In genomic region chr4:119127229-119127628, GRCm38 (mm10) we compare ENCODE assay signal across 11 mouse cellular contexts. TPM values are rescaled to one million over a fixed set of nuclear protein-coding genes. Genes with fewer than 3 reads are reported as not detected.
A peak's percentile ranks its signal among the peaks of the same experiment; 100 is the strongest.
DNase-seq lines count a peak whose midpoint lies in the region; ATAC-seq and TF ChIP-seq lines count a peak whose summit lies in the region.
"Had no signal": no experiment of that assay in that cellular context is flagged by ENCODE, and none has a peak within 500 bp of the region (broad histone marks: within the 10 kb centered on the region; RNA-seq: fewer than 3 reads in every experiment).

No protein-coding gene starts in this region.

- WGBS in intestine, postnatal 0 days, result 64% methylated on average over 6 of the region's 6 CpGs
- WGBS in intestine, embryonic 16.5 days, result 66% methylated on average over 6 of the region's 6 CpGs
- WGBS in heart, postnatal 0 days, result 60% methylated on average over 6 of the region's 6 CpGs
- 86% methylated on average over 6 of the region's 6 CpGs for WGBS in forebrain, embryonic 14.5 days

- peaks cover 24% of the 10 kb centered on the region for H3K36me3 ChIP-seq in intestine, postnatal 0 days (ENCODE audit: control insufficient read depth, insufficient read depth)
- H3K36me3 ChIP-seq in intestine, embryonic 16.5 days (ENCODE audit: control insufficient read depth, insufficient read depth, low read length), result peaks cover 12% of the 10 kb centered on the region; the same call in 1 of the 2 replicates
- peaks cover 20% of the 10 kb centered on the region for H3K36me3 ChIP-seq in heart, postnatal 0 days (replicated peaks; ENCODE audit: control insufficient read depth, insufficient read depth, low read length)
- H3K36me3 ChIP-seq in forebrain, embryonic 14.5 days (ENCODE audit: control insufficient read depth, insufficient read depth, low read length), result peaks cover 30% of the 10 kb centered on the region

- no peaks in the 10 kb centered on the region for H3K4me1 ChIP-seq in intestine, postnatal 0 days (replicated peaks; ENCODE audit: control insufficient read depth, insufficient read depth, low read length)
- H3K4me1 ChIP-seq in intestine, embryonic 16.5 days (ENCODE audit: control insufficient read depth, insufficient read depth, low read length), result peaks cover 20% of the 10 kb centered on the region
- H3K4me1 ChIP-seq in heart, postnatal 0 days (ENCODE audit: control insufficient read depth, insufficient read depth), result peaks cover 40% of the 10 kb centered on the region
- no peaks in the 10 kb centered on the region for H3K4me1 ChIP-seq in forebrain, embryonic 14.5 days (ENCODE audit: control insufficient read depth, insufficient read depth, low read length)

- H3K4me3 ChIP-seq in intestine, postnatal 0 days (ENCODE audit: low read depth, low read length), result no peak overlapping the region
- H3K4me3 ChIP-seq in intestine, embryonic 16.5 days (ENCODE audit: low read length), result no peak overlapping the region
- no peak overlapping the region for H3K4me3 ChIP-seq in heart, postnatal 0 days (ENCODE audit: low read depth, low read length)
- H3K4me3 ChIP-seq in forebrain, embryonic 14.5 days (ENCODE audit: low read depth, low read length), result no peak overlapping the region
- H3K4me3 ChIP-seq: lung, embryonic 15.5 days had no signal

- no peak overlapping the region for H3K9ac ChIP-seq in intestine, postnatal 0 days (ENCODE audit: low read depth, low read length)
- no peak overlapping the region for H3K9ac ChIP-seq in intestine, embryonic 16.5 days (ENCODE audit: low read depth, low read length)
- H3K9ac ChIP-seq in heart, postnatal 0 days (replicated peaks; ENCODE audit: low read depth, low read length), result no peak overlapping the region
- no peak overlapping the region for H3K9ac ChIP-seq in forebrain, embryonic 14.5 days (ENCODE audit: low read length)
- H3K9ac ChIP-seq: lung, embryonic 15.5 days had no signal

- no peaks in the 10 kb centered on the region for H3K27me3 ChIP-seq in intestine, postnatal 0 days (replicated peaks; ENCODE audit: control insufficient read depth, insufficient read depth, low read length)
- H3K27me3 ChIP-seq in intestine, embryonic 16.5 days (replicated peaks; ENCODE audit: control insufficient read depth, insufficient read depth, low read length), result no peaks in the 10 kb centered on the region
- H3K27me3 ChIP-seq in heart, postnatal 0 days (ENCODE audit: control insufficient read depth, insufficient read depth, low read length), result no peaks in the 10 kb centered on the region
- no peaks in the 10 kb centered on the region for H3K27me3 ChIP-seq in forebrain, embryonic 14.5 days (replicated peaks; ENCODE audit: control insufficient read depth, insufficient read depth, low read length)
- H3K27me3 ChIP-seq: lung, embryonic 15.5 days had no signal

- no peak overlapping the region for H3K4me2 ChIP-seq in intestine, postnatal 0 days (replicated peaks; ENCODE audit: low read depth)
- H3K4me2 ChIP-seq in intestine, embryonic 16.5 days (ENCODE audit: low read depth, low read length), result no peak overlapping the region
- no peak overlapping the region for H3K4me2 ChIP-seq in heart, postnatal 0 days (ENCODE audit: low read depth, low read length)
- no peak overlapping the region for H3K4me2 ChIP-seq in forebrain, embryonic 14.5 days (ENCODE audit: low read length)
- H3K4me2 ChIP-seq: lung, embryonic 15.5 days had no signal

- no peak for ATAC-seq in intestine, postnatal 0 days
- ATAC-seq in intestine, embryonic 16.5 days, result no peak
- ATAC-seq in heart, postnatal 0 days (ENCODE audit: insufficient read depth, low read depth), result no peak
- ATAC-seq in megakaryocyte, adult 5-6 weeks (ENCODE audit: poor library complexity, severe bottlenecking), result peak; percentile 66
- no peak for ATAC-seq in forebrain, embryonic 14.5 days

- TF ChIP-seq EP300 in heart, postnatal 0 days (IDR thresholded peaks at IDR 0.05; ENCODE audit: low read depth), result no peak

- no peak for DNase-seq in heart, postnatal 0 days (ENCODE audit: low spot score)
- peak; percentile 64 for DNase-seq in thymus, postnatal 14 days
- DNase-seq in urinary bladder, postnatal 25 days (ENCODE audit: low spot score), result no peak
- no peak for DNase-seq in forebrain, embryonic 14.5 days (ENCODE audit: low spot score)
- DNase-seq in urinary bladder, postnatal 14 days (ENCODE audit: low spot score), result no peak
- DNase-seq: cerebellum, postnatal 10 days; kidney, postnatal 14 days had no signal

- no peak for TF ChIP-seq CTCF in intestine, postnatal 0 days (IDR thresholded peaks at IDR 0.05; ENCODE audit: low read depth)
- TF ChIP-seq CTCF in heart, postnatal 0 days (IDR thresholded peaks at IDR 0.05; ENCODE audit: low read depth), result no peak

- H3K9me3 ChIP-seq in intestine, postnatal 0 days (ENCODE audit: control insufficient read depth), result no peaks in the 10 kb centered on the region
- H3K9me3 ChIP-seq in intestine, embryonic 16.5 days (ENCODE audit: control insufficient read depth, low read length), result no peaks in the 10 kb centered on the region
- H3K9me3 ChIP-seq in heart, postnatal 0 days (replicated peaks; ENCODE audit: control insufficient read depth, low read length), result no peaks in the 10 kb centered on the region
- no peaks in the 10 kb centered on the region for H3K9me3 ChIP-seq in forebrain, embryonic 14.5 days (replicated peaks; ENCODE audit: control insufficient read depth, low read length)
- H3K9me3 ChIP-seq: lung, embryonic 15.5 days had no signal

- H3K27ac ChIP-seq in intestine, postnatal 0 days (ENCODE audit: low read depth, low read length), result 0 out of 2 replicates have a peak overlapping the region, but pooled peaks have one; percentile 15
- H3K27ac ChIP-seq in intestine, embryonic 16.5 days (ENCODE audit: low read length), result no peak overlapping the region; the same call in 1 of the 2 replicates
- peak overlapping the region; percentile 36; the same call in 1 of the 2 replicates for H3K27ac ChIP-seq in heart, postnatal 0 days (ENCODE audit: low read depth)
- H3K27ac ChIP-seq in forebrain, embryonic 14.5 days (ENCODE audit: low read depth, low read length), result no peak overlapping the region
- H3K27ac ChIP-seq: lung, embryonic 15.5 days had no signal

RNA-seq across cellular contexts. Expression of gene Slc2a1, which starts 18.7 kb away (rescaled TPM):
- 18.1 and 19.0 TPM in 2 replicates for polyA plus RNA-seq in intestine, postnatal 0 days (2015; fragmentation: Nextera tagmentation; extraction: Ambion mirVana)
- 149 and 156 TPM in 2 replicates for polyA plus RNA-seq in intestine, embryonic 16.5 days (2015; fragmentation: Nextera tagmentation; extraction: Ambion mirVana)
- total RNA-seq in heart, postnatal 0 days (2014; rRNA removed; ENCODE audit: low replicate concordance), result 93.0 and 120 TPM in 2 replicates
- 19.0 and 19.7 TPM in 2 replicates for polyA plus RNA-seq in heart, postnatal 0 days (2015; fragmentation: Nextera tagmentation; extraction: Ambion mirVana)
- total RNA-seq in megakaryocyte, adult 5-6 weeks (2015), result 9.0 and 14.4 TPM in 2 replicates
- total RNA-seq in megakaryocyte, adult 5-6 weeks (2017), result 14.3 and 18.0 TPM in 2 replicates
- 85.3 and 96.7 TPM in 2 replicates for polyA plus RNA-seq in forebrain, embryonic 14.5 days (2014; fragmentation: Nextera tagmentation; extraction: Ambion mirVana)

RNA-seq across cellular contexts. Expression of gene Zfp691, which starts 46.8 kb away (rescaled TPM):
- 3.4 and 3.6 TPM in 2 replicates for polyA plus RNA-seq in intestine, postnatal 0 days (2015; fragmentation: Nextera tagmentation; extraction: Ambion mirVana)
- polyA plus RNA-seq in intestine, embryonic 16.5 days (2015; fragmentation: Nextera tagmentation; extraction: Ambion mirVana), result 4.3 and 5.0 TPM in 2 replicates
- 12.9 and 14.3 TPM in 2 replicates for total RNA-seq in heart, postnatal 0 days (2014; rRNA removed; ENCODE audit: low replicate concordance)
- 13.7 and 13.8 TPM in 2 replicates for polyA plus RNA-seq in heart, postnatal 0 days (2015; fragmentation: Nextera tagmentation; extraction: Ambion mirVana)
- 7.0 and 10.2 TPM in 2 replicates for total RNA-seq in megakaryocyte, adult 5-6 weeks (2015)
- total RNA-seq in megakaryocyte, adult 5-6 weeks (2017), result 1.9 and 4.5 TPM in 2 replicates
- 4.2 and 4.3 TPM in 2 replicates for polyA plus RNA-seq in forebrain, embryonic 14.5 days (2014; fragmentation: Nextera tagmentation; extraction: Ambion mirVana)

Comparison
In these comparisons a context has a peak if more than half of its experiments do, and no peak if none do; other contexts are left out.
1. H3K27ac ChIP-seq: peak in intestine, postnatal 0 days (single experiment) and heart, postnatal 0 days (single experiment); none in intestine, embryonic 16.5 days (single experiment) and forebrain, embryonic 14.5 days (single experiment).